Mouse (Mus musculus) mouse trophoblast stem cell (cell line): ENCODE data around the gene Adora1.

Experiments used
- in situ Hi-C, 2 experiments: fragments of 300-500 bp; cut with MseI, MboI; formaldehyde crosslinking; loops; 2 replicates in 1 of 2; 3 replicates in 1 of 2; pipeline ENCODE4 v1.15.1; 2025

Gene Adora1

DNA sequence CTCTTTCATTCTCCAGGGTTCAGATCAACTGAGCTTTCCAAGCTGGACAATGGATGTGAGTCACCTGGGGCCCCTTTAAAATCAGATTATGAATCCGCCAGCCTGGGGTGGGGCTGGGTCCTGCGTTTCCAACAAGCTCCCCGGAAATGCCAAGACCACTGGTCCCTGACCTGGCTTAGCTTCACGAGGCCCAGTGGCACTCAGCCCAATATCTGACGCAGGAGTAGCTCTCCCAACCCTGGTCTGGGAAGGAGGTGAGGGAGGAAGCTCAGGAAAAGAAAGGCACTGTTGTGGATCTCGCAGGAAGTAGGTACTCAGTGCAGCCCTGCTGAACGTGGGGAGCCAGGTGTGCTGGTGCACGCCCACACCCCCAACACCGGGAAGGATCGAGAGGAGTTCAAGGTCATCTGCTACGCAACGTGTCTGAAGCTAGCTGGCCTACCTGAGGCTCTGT, 18.2 kb downstream of the Adora1 start:
- in situ Hi-C loops = no loop called here

DNA sequence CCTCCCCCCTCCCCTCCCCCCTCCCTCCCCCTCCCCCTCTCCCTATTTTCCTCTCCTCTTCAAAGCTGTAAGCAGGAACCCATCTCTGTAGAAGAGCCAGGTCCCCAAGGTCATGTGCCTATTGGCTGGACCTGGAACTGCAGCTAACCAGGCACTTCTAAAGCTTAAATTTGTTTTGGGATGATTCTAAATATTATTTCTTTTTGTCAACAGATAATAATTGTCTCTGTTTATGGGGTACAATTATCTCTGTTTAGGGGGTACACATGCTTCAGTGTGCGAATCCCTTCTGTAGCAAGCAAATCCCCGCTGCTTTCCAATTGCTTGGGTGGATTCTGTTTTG, 18.6 kb downstream of the Adora1 start:
- in situ Hi-C loops = no loop called here

DNA sequence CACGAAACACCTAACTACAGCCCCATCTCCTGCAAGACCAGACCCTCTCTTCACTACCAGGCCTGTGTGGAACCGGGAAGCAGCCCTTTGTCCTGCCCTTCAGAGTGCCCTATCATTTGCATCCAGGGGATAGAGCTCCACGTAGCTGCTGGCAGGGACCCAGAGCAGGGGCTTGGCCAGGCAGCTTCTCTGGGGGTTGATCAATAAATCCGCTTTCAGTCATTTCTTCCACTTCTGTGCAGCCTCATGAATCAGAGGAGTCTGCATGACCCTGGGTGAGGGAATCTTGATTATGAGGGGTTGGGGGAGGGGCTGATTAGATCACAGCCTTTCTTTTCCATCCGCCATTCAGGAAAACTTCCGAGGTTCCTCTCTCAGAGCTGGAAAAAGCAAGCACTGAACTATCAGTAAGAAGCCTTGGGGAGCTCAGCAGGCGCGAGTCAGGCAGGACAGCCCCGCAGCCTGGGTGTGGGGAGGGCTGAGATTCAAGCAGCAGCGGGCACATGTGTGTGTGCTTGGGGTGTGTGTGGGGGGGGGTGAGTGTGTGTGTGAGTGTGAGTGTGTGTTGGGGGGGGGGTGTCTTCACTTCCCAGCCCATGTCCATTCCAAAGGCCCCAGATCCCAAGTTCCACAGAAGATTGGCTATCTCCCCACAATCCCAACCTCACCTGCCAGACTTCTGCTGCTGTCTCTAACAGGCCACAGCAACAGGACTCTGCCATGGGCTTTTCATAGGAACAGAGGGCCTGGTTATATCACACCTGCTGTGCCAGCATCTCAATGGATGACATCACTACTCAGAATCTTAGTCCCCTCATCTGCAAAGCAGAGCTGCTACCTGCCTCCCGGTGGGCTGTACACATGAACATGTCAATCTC, 19.2 kb downstream of the Adora1 start:
- in situ Hi-C loops = no loop called here

DNA sequence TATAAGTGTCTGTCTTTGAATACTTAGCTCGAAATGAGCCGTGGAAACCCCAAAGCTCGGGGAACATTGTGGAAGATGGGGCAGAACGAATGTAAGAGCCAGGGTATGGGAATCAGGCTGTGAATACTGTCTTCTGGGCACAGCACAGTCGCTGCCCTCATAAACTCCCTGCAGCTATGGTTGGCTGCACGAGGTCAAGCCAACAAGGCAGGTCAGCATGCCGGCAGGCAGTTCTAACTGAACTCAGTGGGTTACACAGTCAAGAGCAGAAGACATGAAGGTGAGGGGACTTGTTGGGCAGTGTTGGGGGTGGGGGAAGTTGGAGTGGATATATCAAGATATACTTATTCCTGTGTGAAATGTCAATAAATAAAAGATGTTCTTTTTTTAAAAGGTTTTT, 20.2 kb downstream of the Adora1 start:
- in situ Hi-C loops = no loop called here

DNA sequence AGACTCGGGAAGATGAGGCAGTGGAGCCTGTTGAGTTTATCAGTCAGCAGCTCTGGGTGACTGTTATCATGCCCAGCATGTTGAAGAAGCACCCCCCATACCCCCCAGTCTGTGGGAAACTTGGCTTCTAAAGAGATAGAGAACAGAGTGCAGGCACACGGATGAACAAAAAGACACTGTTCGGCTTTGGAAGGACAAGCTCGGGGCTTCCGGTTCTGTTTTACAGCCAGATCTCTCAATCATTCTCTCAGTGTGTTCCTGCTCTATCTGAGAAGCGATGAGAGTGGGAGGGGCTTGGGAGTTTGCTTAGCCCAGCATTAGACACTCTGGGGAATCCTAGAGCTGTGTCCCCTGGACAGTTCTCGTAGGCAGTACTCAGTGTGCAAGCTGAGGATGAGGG, 21.8 kb downstream of the Adora1 start:
- in situ Hi-C loops = no loop called here

DNA sequence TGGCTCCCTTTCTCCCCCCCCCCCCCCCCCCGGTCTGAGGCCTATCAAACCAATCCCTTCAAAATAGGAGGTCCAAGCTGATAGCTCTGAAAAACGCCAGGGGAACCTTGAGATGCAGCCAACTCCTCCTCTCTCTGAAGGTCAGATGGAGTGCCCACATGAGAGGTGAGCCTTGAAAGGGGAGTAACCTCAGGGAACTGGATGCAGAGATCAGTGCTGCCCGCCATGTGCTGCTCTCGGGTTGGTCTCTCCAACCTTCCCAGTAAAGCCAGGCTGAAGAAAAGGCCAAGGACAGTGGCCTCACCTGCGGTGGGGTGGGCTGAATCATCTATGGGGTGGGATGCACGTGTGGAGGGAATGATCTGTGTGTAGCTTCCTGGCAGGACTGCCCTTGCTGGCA, 22.9 kb downstream of the Adora1 start:
- in situ Hi-C loops = no loop called here

DNA sequence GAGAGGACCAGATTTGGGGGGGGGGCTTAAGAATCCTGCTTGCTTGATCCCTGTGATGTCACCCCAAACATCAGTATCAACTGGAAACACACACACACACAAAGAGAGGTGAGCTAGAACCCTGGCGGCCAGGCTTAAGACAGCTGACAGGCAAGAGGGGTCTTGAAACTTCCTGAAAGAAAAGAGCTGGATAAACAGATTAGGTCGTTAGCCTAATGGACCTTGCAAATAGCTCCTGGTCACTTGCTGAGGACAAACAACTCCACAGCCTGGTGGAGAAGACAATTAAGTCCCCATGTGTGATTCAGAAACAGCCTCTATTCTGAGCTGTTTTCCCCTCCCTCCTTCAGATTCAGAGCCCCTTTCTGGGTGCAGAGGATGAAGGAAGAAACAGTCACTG, 23.6 kb downstream of the Adora1 start:
- in situ Hi-C loops = no loop called here

DNA sequence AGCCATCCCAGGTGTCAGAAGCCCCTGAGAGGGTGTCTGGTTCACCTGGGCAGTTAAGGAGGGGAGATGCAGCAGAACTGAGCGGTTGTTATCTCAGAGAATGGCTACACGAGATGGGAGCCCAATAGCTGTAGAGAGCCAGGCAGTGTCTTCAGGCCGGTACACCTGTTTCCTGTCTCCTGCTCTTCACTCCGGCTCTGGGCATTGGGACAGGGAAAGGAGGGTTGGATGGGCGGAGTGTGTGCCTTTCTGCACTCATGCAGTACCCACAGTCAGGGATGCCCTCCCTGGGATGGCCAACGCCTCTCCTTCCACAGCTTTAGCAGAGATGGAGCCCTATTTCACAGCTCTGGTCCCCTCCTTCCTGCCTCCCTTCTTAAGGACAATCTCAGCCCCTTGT, 24.2 kb downstream of the Adora1 start:
- in situ Hi-C loops = no loop called here

DNA sequence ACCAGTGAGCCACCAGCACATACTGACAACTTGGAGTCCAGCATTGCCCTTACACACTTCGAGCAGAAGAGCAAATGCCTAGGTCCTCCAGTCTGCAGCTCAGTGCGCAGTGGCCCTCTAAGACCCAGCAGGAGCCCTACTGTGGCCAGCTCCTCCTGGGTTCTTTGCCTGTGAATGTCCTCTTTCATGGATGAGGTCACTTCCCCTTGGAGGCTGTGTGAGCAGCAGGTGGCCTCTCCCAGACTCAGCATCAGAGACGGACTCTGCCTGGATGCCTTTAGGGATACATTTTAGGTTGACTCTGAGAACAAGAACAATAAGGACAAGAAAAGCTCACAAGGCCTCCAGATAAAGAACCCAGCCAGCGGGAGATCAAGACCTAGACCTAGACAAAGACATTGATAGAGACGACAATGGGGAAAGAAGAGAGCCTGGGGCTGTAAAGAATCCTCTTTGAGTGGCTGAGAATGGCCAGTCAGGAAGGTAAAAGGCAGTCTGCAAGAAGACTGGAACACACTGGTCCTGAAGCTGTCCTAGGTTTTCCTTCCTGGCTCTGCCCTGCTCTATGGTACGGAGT, 25.0 kb downstream of the Adora1 start:
- in situ Hi-C loops = no loop called here

DNA sequence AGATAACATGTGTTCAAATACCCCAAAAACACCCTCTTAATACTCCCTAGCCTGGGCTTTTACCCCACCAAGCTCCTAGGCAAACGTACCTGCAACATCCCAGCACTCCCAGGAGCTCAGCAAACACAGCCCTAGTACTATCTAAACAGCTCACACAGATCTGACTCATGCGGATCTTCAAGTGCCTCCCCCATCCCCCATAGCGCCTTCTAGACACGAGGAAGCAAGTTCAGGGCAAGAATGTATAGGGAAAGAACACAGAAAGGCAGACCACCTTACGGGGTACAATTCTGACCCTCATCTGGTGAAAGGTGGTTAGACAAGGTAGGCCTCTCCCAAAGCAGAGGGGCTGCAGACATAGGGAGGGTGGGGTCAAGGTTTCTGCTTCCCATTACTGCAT, 29.1 kb downstream of the Adora1 start:
- in situ Hi-C loops = no loop called here

DNA sequence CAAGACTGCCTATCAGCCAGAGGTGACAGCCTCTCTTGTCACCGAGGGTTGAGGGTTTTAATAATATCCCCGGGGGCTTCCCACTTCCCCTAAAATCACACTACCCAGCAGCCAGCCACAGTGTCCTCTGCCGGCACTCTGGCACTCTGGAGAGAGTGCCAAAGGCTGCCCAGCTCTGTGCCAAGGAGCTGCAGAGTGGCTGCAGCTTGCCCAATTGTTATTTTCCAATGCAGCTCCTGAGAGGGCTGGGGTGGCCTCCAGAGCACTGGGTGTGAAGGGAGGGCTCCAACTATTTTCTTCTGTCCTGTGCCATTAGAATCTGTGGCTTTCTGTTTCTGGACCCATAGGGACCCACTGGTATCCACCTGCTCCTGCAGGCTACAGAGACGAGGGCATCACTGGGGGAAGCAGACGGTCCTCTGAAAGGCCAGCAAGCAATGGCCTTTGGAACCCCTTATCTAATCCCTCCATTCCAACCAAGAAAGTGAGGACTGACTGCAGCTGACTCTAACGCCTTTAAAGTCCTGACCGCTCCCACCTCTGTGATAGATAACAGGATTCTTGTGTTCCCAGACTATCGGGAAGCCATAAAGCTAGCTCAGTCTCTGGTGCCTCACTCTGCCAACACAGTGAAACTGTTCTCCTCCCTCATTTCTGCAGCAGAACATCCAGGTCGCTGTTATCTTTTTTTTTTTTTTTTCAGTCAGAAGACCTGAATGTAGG, 29.8 kb downstream of the Adora1 start:
- in situ Hi-C loops = no loop called here

DNA sequence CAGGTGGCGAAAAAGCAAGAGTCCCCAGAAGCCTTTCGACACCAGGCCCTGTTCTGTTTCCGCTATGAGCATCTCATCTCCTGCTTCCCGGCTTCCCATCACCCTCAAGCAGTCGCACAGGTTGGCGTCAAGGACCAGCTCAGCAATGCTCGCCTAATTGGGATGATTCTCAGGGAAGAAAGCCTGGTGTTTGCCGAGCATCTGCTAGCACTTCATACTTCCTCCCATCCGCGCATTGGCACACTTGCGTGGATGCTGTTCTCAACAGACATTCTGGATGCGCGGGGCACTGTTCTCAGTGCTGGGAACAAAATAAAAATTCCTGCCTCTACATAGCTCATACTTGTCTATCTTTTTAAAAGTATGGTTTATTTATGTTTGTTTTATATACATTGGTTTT, 31.0 kb downstream of the Adora1 start:
- in situ Hi-C loops = no loop called here

DNA sequence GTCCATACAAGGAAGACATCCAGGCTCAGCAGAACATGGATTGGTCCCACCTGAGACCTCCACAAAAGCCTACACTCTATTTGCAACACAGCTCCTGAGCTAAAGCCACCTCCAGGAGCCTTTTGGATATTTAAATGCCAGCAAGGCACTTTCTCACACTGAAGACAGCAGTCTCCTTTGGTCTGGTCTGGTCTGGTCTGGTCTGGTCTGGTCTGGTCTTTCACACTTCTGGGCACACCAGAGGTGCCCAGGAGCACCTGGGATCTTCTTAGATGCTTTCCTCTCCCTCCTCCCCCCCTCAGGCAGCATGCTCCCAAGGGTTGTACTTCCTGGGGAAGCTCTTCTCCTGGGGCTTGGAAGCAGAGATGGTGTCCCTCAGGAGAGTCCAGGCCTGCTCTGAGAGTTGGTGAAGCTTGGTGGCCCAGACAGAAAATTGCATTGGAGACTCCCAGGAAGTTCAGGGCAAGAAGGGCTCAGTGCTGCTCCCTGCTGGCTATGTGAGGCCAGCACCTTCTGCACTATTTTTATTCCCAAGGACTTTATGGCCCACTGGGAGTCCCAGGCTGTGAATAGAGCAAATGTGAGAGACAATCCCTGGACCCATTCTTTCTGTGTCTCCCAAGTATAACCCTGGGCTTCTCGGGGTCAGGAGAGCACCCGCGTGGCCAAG, 33.3 kb downstream of the Adora1 start:
- in situ Hi-C loops = no loop called here

DNA sequence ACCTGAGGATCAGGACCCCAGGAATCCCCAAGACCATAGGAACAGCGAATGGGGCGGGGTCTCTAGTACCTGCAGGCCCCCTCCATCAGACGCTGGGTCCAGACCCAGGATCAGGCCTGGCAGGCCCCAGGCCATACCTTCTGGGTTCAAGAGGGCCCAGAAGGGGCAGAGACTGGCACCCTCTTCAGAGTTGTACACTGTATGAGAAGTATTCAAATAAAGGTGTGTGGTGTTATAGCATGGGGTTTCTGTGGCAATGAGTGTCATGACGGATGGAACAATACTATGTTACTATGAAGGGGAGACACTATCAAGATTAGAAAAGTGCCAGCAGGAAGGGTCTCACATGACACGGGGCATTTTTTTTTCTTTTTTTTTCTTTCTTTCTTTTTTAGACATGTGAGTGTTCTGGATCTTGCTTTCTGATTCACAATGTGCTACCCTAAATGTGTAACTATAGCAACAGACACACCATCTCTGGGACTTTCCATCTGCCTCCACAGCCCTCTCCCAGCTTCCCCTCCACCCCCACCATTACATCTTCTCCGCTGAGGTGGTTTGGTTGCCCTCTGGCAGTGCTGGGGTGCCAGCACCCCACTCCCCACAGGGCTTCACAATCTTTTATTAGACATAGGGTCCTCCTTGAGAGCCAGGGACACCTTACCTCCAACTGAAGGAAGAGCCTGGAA, 34.1 kb downstream of the Adora1 start:
- in situ Hi-C loops = no loop called here

DNA sequence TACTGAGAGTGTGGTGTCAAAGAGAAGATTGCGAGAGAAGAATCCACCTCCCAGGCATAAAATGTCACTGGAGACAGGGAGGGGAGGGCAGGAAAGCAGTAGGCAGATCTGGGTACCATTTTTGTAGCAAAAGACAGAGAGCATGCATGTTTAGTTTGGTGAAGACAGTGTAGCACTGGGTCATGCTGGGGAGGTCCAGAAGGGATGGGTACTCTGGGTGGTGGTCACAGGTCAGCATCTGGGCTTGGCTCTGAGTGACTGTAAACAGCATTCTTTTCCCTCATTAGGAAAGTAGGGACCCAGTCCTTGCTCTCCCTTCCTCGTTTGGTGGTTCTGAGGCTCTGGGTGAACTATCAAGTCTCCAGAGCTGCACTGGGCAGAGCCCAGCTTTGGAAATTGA, 34.8 kb downstream of the Adora1 start:
- in situ Hi-C loops = no loop called here

DNA sequence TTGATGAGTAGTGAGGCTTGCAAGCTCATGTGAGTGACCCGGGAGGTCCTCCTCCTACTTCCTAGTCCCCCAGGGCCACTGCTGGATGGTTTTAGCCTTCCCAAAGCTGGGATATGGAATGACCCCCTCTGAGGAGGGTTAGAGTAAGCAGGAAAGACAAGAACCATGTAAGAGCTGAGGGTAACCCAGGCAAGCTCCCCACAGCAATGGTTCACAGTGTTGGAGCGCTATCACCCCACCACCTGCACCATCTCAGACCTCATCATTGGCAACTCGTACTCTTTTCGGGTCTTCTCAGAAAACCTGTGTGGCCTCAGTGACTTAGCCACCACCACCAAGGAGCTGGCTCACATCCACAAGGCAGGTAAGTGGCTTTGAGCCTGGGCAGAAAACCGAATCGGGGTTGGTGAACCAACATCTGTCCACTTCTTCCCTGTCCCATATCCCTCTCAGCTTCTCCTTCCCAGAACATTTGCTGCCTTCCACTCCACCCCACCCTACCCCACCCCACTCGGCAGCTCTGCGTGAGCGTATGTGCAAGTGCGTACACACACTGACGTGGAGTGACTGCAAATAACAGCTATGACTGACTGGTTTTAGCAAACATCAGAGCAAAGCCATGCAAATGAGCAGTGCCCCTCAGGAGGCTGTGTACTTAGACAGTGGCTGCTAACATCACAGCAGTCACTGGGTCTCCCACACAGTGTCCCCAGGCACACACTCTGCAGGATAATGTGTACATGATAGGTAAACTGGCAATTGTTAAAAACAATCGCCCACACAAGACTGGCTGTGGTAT, 36.8 kb downstream of the Adora1 start:
- in situ Hi-C loops = no loop called here

DNA sequence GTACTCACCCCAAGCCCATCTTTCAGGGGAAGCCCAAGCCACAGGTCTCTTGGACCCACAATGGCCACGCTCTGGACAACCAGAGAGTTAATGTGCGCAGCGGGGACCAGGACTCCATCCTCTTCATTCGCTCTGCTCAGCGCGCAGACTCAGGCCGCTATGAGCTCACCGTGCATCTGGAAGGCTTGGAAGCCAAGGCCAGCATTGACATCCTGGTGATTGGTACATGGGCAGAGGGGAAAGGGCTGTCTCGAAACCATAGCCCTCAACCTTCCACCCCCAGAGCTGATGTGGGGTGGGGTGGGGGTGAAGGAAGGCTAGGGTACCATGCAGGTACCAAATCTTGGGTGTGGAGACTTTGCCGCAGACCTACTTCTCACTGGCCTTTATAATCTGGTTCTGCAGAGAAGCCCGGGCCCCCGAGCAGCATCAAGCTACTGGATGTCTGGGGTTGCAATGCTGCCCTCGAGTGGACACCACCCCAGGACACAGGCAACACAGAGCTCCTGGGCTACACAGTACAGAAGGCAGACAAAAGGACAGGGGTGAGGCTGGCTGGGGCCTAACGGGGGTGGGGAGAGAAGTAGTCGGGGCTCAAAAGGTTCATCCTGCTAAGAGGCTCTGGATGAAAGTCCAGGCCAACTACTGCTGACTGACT, 37.8 kb downstream of the Adora1 start:
- in situ Hi-C loops = no loop called here

DNA sequence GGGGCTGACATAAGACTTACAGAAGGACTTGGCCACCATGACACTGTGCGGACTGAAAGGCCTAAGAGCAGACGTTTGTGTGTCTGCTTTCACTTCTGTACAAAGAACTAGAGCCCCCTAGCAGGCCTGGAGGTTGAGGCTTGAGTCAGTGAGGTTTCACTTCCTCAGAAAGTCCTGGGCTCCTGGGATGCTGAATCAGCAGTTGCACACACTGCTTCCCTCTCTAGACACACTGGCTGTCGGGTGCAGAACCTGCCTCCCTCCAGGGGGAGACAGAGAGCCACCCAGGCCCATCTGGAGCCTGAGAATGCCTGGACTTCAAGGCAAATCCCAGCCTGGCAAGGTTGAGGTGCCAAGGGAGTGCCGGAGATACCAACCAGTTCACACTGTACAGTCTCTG, 38.8 kb downstream of the Adora1 start:
- in situ Hi-C loops = no loop called here

DNA sequence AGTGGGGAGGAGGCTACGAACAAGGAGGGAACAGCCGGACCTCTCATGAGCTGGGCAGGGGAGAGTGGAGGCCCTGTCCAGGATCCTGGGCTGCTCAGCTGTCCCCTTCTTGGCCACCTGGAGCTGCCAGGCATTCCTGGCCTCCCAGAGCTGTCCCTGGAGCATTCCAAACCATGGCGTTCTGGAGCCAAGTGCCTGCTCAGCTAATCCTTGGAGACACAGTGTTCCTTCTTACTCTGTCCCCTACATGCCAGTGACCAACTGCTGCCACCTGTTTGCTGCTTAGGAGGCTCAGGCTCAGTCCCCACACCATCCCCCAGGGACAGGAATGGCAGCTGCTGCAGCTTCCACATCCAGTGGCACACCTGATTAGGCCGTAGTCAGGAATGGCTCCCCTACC, 39.3 kb downstream of the Adora1 start:
- in situ Hi-C loops = no loop called here

DNA sequence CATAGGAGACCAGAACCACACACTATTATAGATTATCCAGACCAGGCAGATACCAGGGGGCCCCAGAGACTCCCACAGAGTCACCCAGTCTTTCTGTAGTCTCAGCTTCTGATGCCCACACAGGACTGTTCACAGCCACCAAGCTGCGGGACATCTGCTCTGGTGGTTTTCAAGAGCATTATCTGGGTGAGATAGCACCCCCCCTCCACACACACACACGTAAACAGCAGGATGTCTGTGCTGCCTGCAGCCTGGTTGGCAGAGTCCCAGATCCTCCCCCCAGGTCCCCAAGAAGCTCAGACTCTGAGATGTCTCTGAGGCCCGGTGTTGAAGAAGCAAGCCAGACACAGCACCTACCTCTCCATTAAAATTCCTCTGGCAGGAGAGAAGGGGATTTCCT, 39.7 kb downstream of the Adora1 start:
- in situ Hi-C loops = no loop called here
